14 mouse cellular contexts compared by ENCODE assay signal in the genomic region with DNA sequence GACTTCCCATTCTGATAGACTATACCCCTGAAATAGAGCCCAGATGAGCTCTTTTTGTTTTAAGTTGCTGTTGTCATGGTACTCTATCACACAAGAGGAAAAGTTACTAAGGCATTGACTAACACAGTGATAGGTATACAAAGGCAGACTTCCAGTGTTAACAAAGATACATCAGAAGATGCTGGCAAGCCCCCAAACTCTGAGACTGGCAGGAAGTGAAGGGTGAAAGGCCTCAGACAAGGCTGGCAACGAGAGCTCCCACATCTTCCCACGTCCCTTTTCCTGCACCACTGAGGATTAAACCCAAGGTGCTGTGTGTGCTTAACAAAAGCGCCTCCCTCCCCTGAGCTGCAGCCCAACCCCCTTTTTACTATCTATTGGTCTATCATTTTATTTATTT.
"Had no signal": no experiment of that assay in that cellular context is flagged by ENCODE, and none has a peak within 500 bp of the region (broad histone marks: within the 10 kb centered on the region; RNA-seq: fewer than 3 reads in every experiment).

No protein-coding gene starts in this region.

- H3K4me1 ChIP-seq: limb, embryonic 13.5 days; midbrain, embryonic 13.5 days had no signal

- H3K9ac ChIP-seq: hindbrain, embryonic 14.5 days; limb, embryonic 13.5 days; liver, embryonic 12.5 days; liver, embryonic 15.5 days; midbrain, embryonic 13.5 days had no signal

- H3K27me3 ChIP-seq: limb, embryonic 13.5 days; liver, embryonic 12.5 days; midbrain, embryonic 13.5 days had no signal

- H3K9me3 ChIP-seq: limb, embryonic 10.5 days; limb, embryonic 13.5 days; liver, embryonic 12.5 days; liver, embryonic 15.5 days; midbrain, embryonic 13.5 days had no signal

- H3K4me2 ChIP-seq: hindbrain, embryonic 14.5 days; limb, embryonic 13.5 days; liver, embryonic 12.5 days; liver, embryonic 15.5 days; midbrain, embryonic 13.5 days had no signal

- H3K36me3 ChIP-seq: limb, embryonic 10.5 days; limb, embryonic 13.5 days; liver, embryonic 12.5 days; liver, embryonic 15.5 days; midbrain, embryonic 13.5 days had no signal

- H3K4me3 ChIP-seq: limb, embryonic 10.5 days; limb, embryonic 13.5 days; liver, embryonic 12.5 days; liver, embryonic 15.5 days; midbrain, embryonic 13.5 days had no signal

- DNase-seq: kidney, adult 2 months; liver; thymus, adult 18-20 months; thymus, postnatal 36 days had no signal

- ATAC-seq: hindbrain, postnatal 0 days; inflammation-experienced regulatory T-cells, adult 6 months; intestine, embryonic 16.5 days; liver, embryonic 12.5 days; midbrain, embryonic 13.5 days had no signal

- H3K27ac ChIP-seq: hindbrain, embryonic 14.5 days; hindbrain, postnatal 0 days; limb, embryonic 10.5 days; limb, embryonic 13.5 days; liver, embryonic 12.5 days; liver, embryonic 15.5 days; macrophage; midbrain, embryonic 13.5 days had no signal
